In the genomic region with DNA sequence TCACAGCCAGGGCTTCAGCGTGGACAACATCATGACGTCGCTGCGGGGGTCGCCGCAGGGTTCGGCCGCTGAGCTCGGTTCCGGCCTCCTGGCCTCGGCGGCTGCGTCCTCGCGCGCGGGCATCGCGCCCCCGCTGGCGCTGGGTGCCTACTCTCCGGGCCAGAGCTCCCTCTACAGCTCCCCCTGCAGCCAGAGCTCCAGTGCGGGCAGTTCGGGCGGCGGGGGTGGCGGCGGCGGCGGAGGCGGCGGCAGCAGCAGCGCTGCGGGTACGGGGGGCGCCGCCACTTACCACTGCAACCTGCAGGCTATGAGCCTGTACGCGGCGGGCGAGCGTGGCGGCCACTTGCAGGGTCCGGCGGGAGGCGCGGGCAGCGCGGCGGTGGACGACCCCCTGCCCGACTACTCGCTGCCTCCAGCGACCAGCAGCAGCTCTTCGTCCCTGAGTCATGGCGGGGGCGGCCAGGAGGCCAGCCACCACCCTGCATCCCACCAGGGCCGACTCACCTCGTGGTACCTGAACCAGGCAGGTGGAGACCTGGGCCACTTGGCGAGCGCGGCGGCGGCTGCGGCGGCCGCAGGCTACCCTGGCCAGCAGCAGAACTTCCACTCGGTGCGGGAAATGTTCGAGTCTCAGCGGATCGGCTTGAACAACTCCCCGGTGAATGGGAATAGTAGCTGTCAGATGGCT, we compare ENCODE assay signal across 9 mouse cellular contexts. TPM values are rescaled to one million over a fixed set of nuclear protein-coding genes. Genes with fewer than 3 reads are reported as not detected.
DNase-seq lines count a peak whose midpoint lies in the region; ATAC-seq and TF ChIP-seq lines count a peak whose summit lies in the region.
"Had no signal": no experiment of that assay in that cellular context is flagged by ENCODE, and none has a peak within 500 bp of the region (broad histone marks: within the 10 kb centered on the region; RNA-seq: fewer than 3 reads in every experiment).

No protein-coding gene starts in this region.

- no peaks in the 10 kb centered on the region for H3K36me3 ChIP-seq in forebrain, embryonic 15.5 days
- no peaks in the 10 kb centered on the region for H3K36me3 ChIP-seq in liver, embryonic 16.5 days (ENCODE audit: control insufficient read depth, insufficient read depth)

- 1% methylated on average over 72 of the region's 73 CpGs for WGBS in forebrain, embryonic 15.5 days
- WGBS in liver, embryonic 16.5 days (ENCODE audit: insufficient replicate concordance): under 1% methylated on average over 67 of the region's 73 CpGs
- WGBS in olfactory bulb, adult 2 months: 2% methylated on average over 73 of the region's 73 CpGs

- peaks cover 44% of the 10 kb centered on the region for H3K4me1 ChIP-seq in forebrain, embryonic 15.5 days
- H3K4me1 ChIP-seq in liver, embryonic 16.5 days (ENCODE audit: control insufficient read depth, low read depth, low read length): peaks cover 15% of the 10 kb centered on the region
- H3K4me1 ChIP-seq in olfactory bulb, adult 2 months (ENCODE audit: control insufficient read depth, insufficient read depth, low read length): peaks cover 16% of the 10 kb centered on the region

- TF ChIP-seq CTCF in olfactory bulb, adult 2 months (IDR thresholded peaks at IDR 0.05; ENCODE audit: insufficient read depth, low read depth, low read length): no peak

- TF ChIP-seq POLR2A in olfactory bulb, adult 2 months (IDR thresholded peaks at IDR 0.05; ENCODE audit: insufficient read depth, low read depth, low read length): no peak

- peak overlapping the region; percentile 42 for H3K4me3 ChIP-seq in forebrain, embryonic 15.5 days
- H3K4me3 ChIP-seq in liver, embryonic 16.5 days (ENCODE audit: low read depth, low read length): peak overlapping the region; percentile 59
- peak overlapping the region; percentile 35 for H3K4me3 ChIP-seq in olfactory bulb, adult 2 months (ENCODE audit: insufficient read depth, low read depth, low read length)

- H3K9me3 ChIP-seq in forebrain, embryonic 15.5 days: no peaks in the 10 kb centered on the region
- no peaks in the 10 kb centered on the region for H3K9me3 ChIP-seq in liver, embryonic 16.5 days (replicated peaks; ENCODE audit: control insufficient read depth, low read length)

- peaks cover 78% of the 10 kb centered on the region for H3K27me3 ChIP-seq in forebrain, embryonic 15.5 days
- H3K27me3 ChIP-seq in liver, embryonic 16.5 days (ENCODE audit: control insufficient read depth, insufficient read depth, low read depth, low read length): peaks cover 93% of the 10 kb centered on the region
- H3K27me3 ChIP-seq: CH12.LX had no signal

- H3K27ac ChIP-seq in forebrain, embryonic 15.5 days (replicated peaks): no peak overlapping the region
- H3K27ac ChIP-seq in liver, embryonic 16.5 days (ENCODE audit: low read length): no peak overlapping the region
- H3K27ac ChIP-seq in olfactory bulb, adult 2 months (ENCODE audit: insufficient read depth, low read depth, low read length): no peak overlapping the region

- H3K9ac ChIP-seq in forebrain, embryonic 15.5 days (replicated peaks): no peak overlapping the region
- no peak overlapping the region for H3K9ac ChIP-seq in liver, embryonic 16.5 days (ENCODE audit: low read depth, low read length)

- ATAC-seq in cerebellum, adult (ENCODE audit: insufficient number of reproducible peaks, low FRiP score, low TSS enrichment): no peak
- ATAC-seq in forebrain, embryonic 15.5 days (replicated peaks): 0 out of 2 replicates have a peak, but pooled peaks have one; percentile 3
- no peak for ATAC-seq in liver, embryonic 16.5 days (ENCODE audit: low read depth)

- peak overlapping the region; percentile 77 for H3K4me2 ChIP-seq in forebrain, embryonic 15.5 days (replicated peaks)
- peak overlapping the region; percentile 78 for H3K4me2 ChIP-seq in liver, embryonic 16.5 days (ENCODE audit: low read depth, low read length)

- peak; percentile 44 to 53 for DNase-seq in cerebellum, postnatal 10 days
- peak; percentile 36 for DNase-seq in R1 (ENCODE audit: low read depth, low spot score)
- peak; percentile 40 for DNase-seq in induced T-regulatory cell, adult 2 months (ENCODE audit: low read depth)
- no peak for DNase-seq in layer of hippocampus, postnatal 14 days (ENCODE audit: low spot score in 2 of 2)

RNA-seq across cellular contexts. Expression of a gene that starts 1.8 kb away (rescaled TPM):
- polyA plus RNA-seq in forebrain, embryonic 15.5 days (2015; fragmentation: Nextera tagmentation; extraction: Ambion mirVana): 1.0 and 1.2 TPM in 2 replicates
- polyA plus RNA-seq in liver, embryonic 16.5 days (2015; fragmentation: Nextera tagmentation; extraction: Ambion mirVana): not detected in 2 replicates
- not detected in 2 replicates for polyA plus RNA-seq in olfactory bulb, adult 2 months (2012; ENCODE audit: insufficient read depth, insufficient read length, low replicate concordance, missing spikeins)
- total RNA-seq in layer of hippocampus, postnatal 14 days (2021): 1 to 10 TPM; 5.4 to 6.1 TPM
- total RNA-seq: CH12.LX had no signal

Comparison
In these comparisons a context has a peak if more than half of its experiments do, and no peak if none do; other contexts are left out.
1. DNase-seq: peak in cerebellum, postnatal 10 days (2 of 2), R1 (single experiment) and induced T-regulatory cell, adult 2 months (single experiment); none in layer of hippocampus, postnatal 14 days (0 of 2).
2. Peak in every context shown above with its lines, with median percentiles within 50 percentile points of each other: H3K4me3 ChIP-seq.